ENCODE assay signal across 7 mouse cellular contexts in the genomic region with DNA sequence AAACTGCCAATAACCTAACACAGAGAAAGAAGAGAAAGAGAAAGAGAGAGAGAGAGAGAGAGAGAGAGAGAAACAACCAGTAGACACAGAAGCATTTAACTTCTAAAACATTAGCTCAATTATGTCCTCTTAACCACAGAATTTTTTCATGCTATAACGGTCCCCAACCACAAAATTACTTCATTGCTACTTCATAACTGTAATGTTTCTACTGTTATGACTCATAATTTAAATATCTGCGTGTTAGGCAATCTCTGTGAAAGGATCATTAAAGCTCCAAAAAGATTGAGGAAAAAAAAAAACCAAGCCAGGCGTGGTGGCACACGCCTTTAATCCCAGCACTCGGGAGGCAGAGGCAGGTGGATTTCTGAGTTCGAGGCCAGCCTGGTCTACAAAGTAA. TPM values are rescaled to one million over a fixed set of nuclear protein-coding genes. Genes with fewer than 3 reads are reported as not detected.
A peak's percentile ranks its signal among the peaks of the same experiment; 100 is the strongest.
DNase-seq lines count a peak whose midpoint lies in the region; ATAC-seq lines count a peak whose summit lies in the region.

No protein-coding gene starts in this region.

- peak; percentile 90 for DNase-seq in 3T3-L1 (ENCODE audit: low read depth, low spot score)
- DNase-seq in CD4-positive helper T cell, adult 2 months (ENCODE audit: low read depth, low spot score), result peak; percentile 56
- peak; percentile 92 for DNase-seq in Muller cell, postnatal 12 days (ENCODE audit: inconsistent ontology term)
- peak; percentile 74 for DNase-seq in induced T-regulatory cell, adult 2 months (ENCODE audit: low read depth)

- peak; percentile 69 for ATAC-seq in activated CD4-positive, CD25-positive, alpha-beta regulatory T cell, adult 4 months
- ATAC-seq in common myeloid progenitor, adult 5-6 weeks (replicated peaks; ENCODE audit: low read depth, poor library complexity, severe bottlenecking), result peak; percentile 50; the same call in 1 of the 2 replicates
- ATAC-seq in megakaryocyte progenitor cell, adult 5-6 weeks (replicated peaks; ENCODE audit: poor library complexity), result peak; percentile 71

RNA-seq across cellular contexts. Expression of a gene that starts 24.9 kb away (rescaled TPM):
- 10 to 100 TPM; 14.2 to 15.3 TPM for polyA plus RNA-seq in activated CD4-positive, CD25-positive, alpha-beta regulatory T cell, adult 4 months (2017; shearing (Covaris generic))
- 40.4 and 41.3 TPM in 2 replicates for total RNA-seq in common myeloid progenitor, adult 5-6 weeks (2017)
- 16.6 and 18.3 TPM in 2 replicates for total RNA-seq in megakaryocyte progenitor cell, adult 5-6 weeks (2015)
- total RNA-seq in megakaryocyte progenitor cell, adult 5-6 weeks (2017), result 18.9 and 25.2 TPM in 2 replicates

RNA-seq across cellular contexts. Expression of a gene that starts 25.0 kb away (rescaled TPM):
- polyA plus RNA-seq in activated CD4-positive, CD25-positive, alpha-beta regulatory T cell, adult 4 months (2017; shearing (Covaris generic)), result 10 to 100 TPM; 11.0 to 18.3 TPM
- total RNA-seq in common myeloid progenitor, adult 5-6 weeks (2017), result 22.9 and 25.5 TPM in 2 replicates
- total RNA-seq in megakaryocyte progenitor cell, adult 5-6 weeks (2015), result 12.8 and 15.7 TPM in 2 replicates
- total RNA-seq in megakaryocyte progenitor cell, adult 5-6 weeks (2017), result 18.9 and 22.1 TPM in 2 replicates

RNA-seq across cellular contexts. Expression of a gene that starts 53.3 kb away (rescaled TPM):
- polyA plus RNA-seq in activated CD4-positive, CD25-positive, alpha-beta regulatory T cell, adult 4 months (2017; shearing (Covaris generic)), result 10 to 100 TPM; 10.6 to 11.3 TPM
- total RNA-seq in common myeloid progenitor, adult 5-6 weeks (2017), result 12.6 and 17.5 TPM in 2 replicates
- 6.0 and 7.5 TPM in 2 replicates for total RNA-seq in megakaryocyte progenitor cell, adult 5-6 weeks (2015)
- 2.5 and 3.1 TPM in 2 replicates for total RNA-seq in megakaryocyte progenitor cell, adult 5-6 weeks (2017)

Comparison
In these comparisons a context has a peak if more than half of its experiments do, and no peak if none do; other contexts are left out.
1. Peak in every context shown above with its lines: DNase-seq and ATAC-seq.